Mouse (Mus musculus): ENCODE data around the gene Pgrmc2. TPM values are rescaled to one million over a fixed set of nuclear protein-coding genes. Genes with fewer than 3 reads are reported as not detected.

Pgrmc2 gene
- total RNA-seq, 2 experiments from 2014 or later: 43.6 to 45.7 TPM

Other genes with a start within 250 kb of the Pgrmc2 start
- gene Mfsd8, start 236.2 kb downstream of the Pgrmc2 start, total RNA-seq (2021): 10 to 100 TPM; 18.8 to 25.6 TPM
- 10 to 100 TPM in 1 of 2 experiments, 1 to 10 TPM in 1; 8.8 to 12.7 TPM for gene Abhd18, start 236.1 kb downstream of the Pgrmc2 start, total RNA-seq (2021)
- under 1 TPM in 1 of 2 experiments, not detected in 1; 0.15 TPM for gene 1700034I23Rik, start 180.5 kb downstream of the Pgrmc2 start, total RNA-seq (2021)
- gene Larp1b, start 133.2 kb downstream of the Pgrmc2 start, total RNA-seq (2021): 10 to 100 TPM; 37.3 to 39.9 TPM

All from adrenal gland, postnatal 10 days (tissue).